11 mouse cellular contexts compared by ENCODE assay signal in genomic region chr13:107100116-107100515, GRCm38 (mm10).
A peak's percentile ranks its signal among the peaks of the same experiment; 100 is the strongest.
DNase-seq lines count a peak whose midpoint lies in the region; ATAC-seq and TF ChIP-seq lines count a peak whose summit lies in the region.
"Had no signal": no experiment of that assay in that cellular context is flagged by ENCODE, and none has a peak within 500 bp of the region (broad histone marks: within the 10 kb centered on the region; RNA-seq: fewer than 3 reads in every experiment).

No protein-coding gene starts in this region.

- no peaks in the 10 kb centered on the region for H3K9me3 ChIP-seq in hindbrain, embryonic 13.5 days
- H3K9me3 ChIP-seq in hindbrain, embryonic 10.5 days: no peaks in the 10 kb centered on the region
- H3K9me3 ChIP-seq in G1E (replicated peaks): no peaks in the 10 kb centered on the region; the same call in 1 of the 2 replicates
- H3K9me3 ChIP-seq in liver, embryonic 11.5 days (ENCODE audit: control insufficient read depth, low read length): no peaks in the 10 kb centered on the region
- H3K9me3 ChIP-seq: hindbrain, embryonic 15.5 days had no signal

- no peak overlapping the region for H3K4me2 ChIP-seq in hindbrain, embryonic 13.5 days
- H3K4me2 ChIP-seq in liver, embryonic 11.5 days: peak overlapping the region; percentile 50; the same call in 1 of the 2 replicates
- H3K4me2 ChIP-seq: hindbrain, embryonic 15.5 days had no signal

- no peaks in the 10 kb centered on the region for H3K27me3 ChIP-seq in hindbrain, embryonic 13.5 days
- no peaks in the 10 kb centered on the region for H3K27me3 ChIP-seq in hindbrain, embryonic 10.5 days (ENCODE audit: insufficient read depth, poor library complexity, severe bottlenecking)
- no peaks in the 10 kb centered on the region for H3K27me3 ChIP-seq in G1E (ENCODE audit: insufficient read depth, low read length)
- H3K27me3 ChIP-seq in liver, embryonic 11.5 days (replicated peaks; ENCODE audit: control insufficient read depth, insufficient read depth, low read length): no peaks in the 10 kb centered on the region
- H3K27me3 ChIP-seq: hindbrain, embryonic 15.5 days; megakaryocyte, embryonic 14.5 days had no signal

- no peaks in the 10 kb centered on the region for H3K36me3 ChIP-seq in hindbrain, embryonic 13.5 days
- H3K36me3 ChIP-seq in hindbrain, embryonic 10.5 days: no peaks in the 10 kb centered on the region
- H3K36me3 ChIP-seq in G1E (replicated peaks): no peaks in the 10 kb centered on the region
- H3K36me3 ChIP-seq in liver, embryonic 11.5 days (ENCODE audit: control insufficient read depth, insufficient read depth, low read length): no peaks in the 10 kb centered on the region
- H3K36me3 ChIP-seq: hindbrain, embryonic 15.5 days had no signal

- no peak overlapping the region for H3K27ac ChIP-seq in hindbrain, embryonic 13.5 days
- H3K27ac ChIP-seq in hindbrain, embryonic 10.5 days: no peak overlapping the region
- peak overlapping the region; percentile 92 for H3K27ac ChIP-seq in liver, embryonic 11.5 days (ENCODE audit: low read depth, low read length)
- H3K27ac ChIP-seq: hindbrain, embryonic 15.5 days had no signal

- H3K4me1 ChIP-seq in hindbrain, embryonic 13.5 days (replicated peaks): no peaks in the 10 kb centered on the region
- peaks cover 3% of the 10 kb centered on the region; the same call in 1 of the 2 replicates for H3K4me1 ChIP-seq in hindbrain, embryonic 10.5 days (replicated peaks)
- peaks cover 67% of the 10 kb centered on the region for H3K4me1 ChIP-seq in G1E (ENCODE audit: insufficient read depth, low read depth, low read length)
- peaks cover 24% of the 10 kb centered on the region for H3K4me1 ChIP-seq in liver, embryonic 11.5 days (replicated peaks; ENCODE audit: control insufficient read depth, insufficient read depth, low read length)
- H3K4me1 ChIP-seq: hindbrain, embryonic 15.5 days had no signal

- DNase-seq in hindbrain, embryonic 10.5 days (ENCODE audit: low spot score): no peak
- DNase-seq in A20 (ENCODE audit: low read depth, low spot score): peak; percentile 58
- no peak for DNase-seq in G1E (ENCODE audit: low spot score)
- no peak for DNase-seq in liver, embryonic 11.5 days (ENCODE audit: low spot score)
- DNase-seq in thymus, postnatal 25 days: no peak
- no peak for DNase-seq in thymus, postnatal 14 days
- DNase-seq: cerebellum, postnatal 36 days; right cerebral cortex, adult 18-20 months had no signal

- 0 out of 2 replicates have a peak, but pooled peaks have one; percentile 14 for TF ChIP-seq CTCF in G1E (IDR thresholded peaks at IDR 0.05; ENCODE audit: low read depth, low read length)

- 0 out of 2 replicates have a peak, but pooled peaks have one; percentile 41 for ATAC-seq in hindbrain, embryonic 13.5 days (ENCODE audit: low FRiP score)
- no peak for ATAC-seq in G1E (ENCODE audit: extremely low read depth, insufficient number of reproducible peaks, low FRiP score, poor library complexity, severe bottlenecking)
- no peak for ATAC-seq in liver, embryonic 11.5 days (replicated peaks; ENCODE audit: low FRiP score)

- H3K9ac ChIP-seq in hindbrain, embryonic 13.5 days: no peak overlapping the region
- no peak overlapping the region for H3K9ac ChIP-seq in liver, embryonic 11.5 days (ENCODE audit: low read depth, low read length)
- H3K9ac ChIP-seq: hindbrain, embryonic 15.5 days had no signal

- WGBS in hindbrain, embryonic 13.5 days: 72% methylated on average over 3 of the region's 3 CpGs
- 74% methylated on average over 3 of the region's 3 CpGs for WGBS in hindbrain, embryonic 10.5 days
- 65% methylated on average over 3 of the region's 3 CpGs for WGBS in liver, embryonic 11.5 days

- no peak overlapping the region for H3K4me3 ChIP-seq in hindbrain, embryonic 13.5 days
- H3K4me3 ChIP-seq in hindbrain, embryonic 10.5 days: no peak overlapping the region
- H3K4me3 ChIP-seq in G1E (ENCODE audit: low read depth, low read length): no peak overlapping the region; the same call in 1 of the 2 replicates
- H3K4me3 ChIP-seq in liver, embryonic 11.5 days (ENCODE audit: low read depth, low read length): no peak overlapping the region
- H3K4me3 ChIP-seq: hindbrain, embryonic 15.5 days had no signal
